Mouse (Mus musculus): ENCODE data around the gene Hist1h3d. TPM values are rescaled to one million over a fixed set of nuclear protein-coding genes. Genes with fewer than 3 reads are reported as not detected.

The Hist1h3d gene
- polyA plus RNA-seq, 1 experiment from 2014 or later: 2.6 TPM

- no peaks in the 10 kb centered on the region for H3K9me3 ChIP-seq (replicated peaks; ENCODE audit: low read length)
- ATAC-seq (replicated peaks; ENCODE audit: low FRiP score, low read depth): no peak
- DNase-seq (ENCODE audit: low spot score): no peak
- H3K4me3 ChIP-seq (replicated peaks; ENCODE audit: low read depth, low read length): peak overlapping the region; percentile 38; the same call in 1 of the 2 replicates
- H3K4me1 ChIP-seq (replicated peaks; ENCODE audit: insufficient read depth, low read length): no peaks in the 10 kb centered on the region
- no peak for TF ChIP-seq CTCF (IDR thresholded peaks at IDR 0.05; ENCODE audit: low read depth)
- 47% methylated on average over 8 of the region's 8 CpGs for WGBS
- H3K27me3 ChIP-seq (ENCODE audit: insufficient read depth, low read length): no peaks in the 10 kb centered on the region
- peak overlapping the region; percentile 90 for H3K27ac ChIP-seq
- no peaks in the 10 kb centered on the region for H3K36me3 ChIP-seq (ENCODE audit: insufficient read depth, low read length)
- peak overlapping the region; percentile 62 for H3K4me2 ChIP-seq (ENCODE audit: low read length)
- peak overlapping the region; percentile 58; the same call in 1 of the 2 replicates for H3K9ac ChIP-seq (ENCODE audit: low read depth, low read length)
Observed at GRCm38 (mm10) chr13:23551931-23552914, 23.3 kb upstream of the Hist1h3d start.

GRCm38 (mm10) chr13:23552962-23553361 is 22.6 kb upstream of the Hist1h3d start, which contains the start of gene Hist1h1d:
TSS of gene Hist1h1d (plus strand) at chr13:23553262.
- no peak for TF ChIP-seq CTCF (IDR thresholded peaks at IDR 0.05; ENCODE audit: low read depth)
- peak within 1 kb of the TSS; percentile 98 for H3K27ac ChIP-seq
- no peaks in the 10 kb centered on the region for H3K27me3 ChIP-seq (ENCODE audit: insufficient read depth, low read length)
- no peaks in the 10 kb centered on the region for H3K9me3 ChIP-seq (replicated peaks; ENCODE audit: low read length)
- no peaks in the 10 kb centered on the region for H3K36me3 ChIP-seq (ENCODE audit: insufficient read depth, low read length)
- H3K4me3 ChIP-seq (replicated peaks; ENCODE audit: low read depth, low read length): no peak within 1 kb of the TSS
- ATAC-seq (replicated peaks; ENCODE audit: low FRiP score, low read depth) (no peak), DNase-seq (ENCODE audit: low spot score) (no peak)
- no peaks in the 10 kb centered on the region for H3K4me1 ChIP-seq (replicated peaks; ENCODE audit: insufficient read depth, low read length)
- peak within 1 kb of the TSS; percentile 58; the same call in 1 of the 2 replicates for H3K9ac ChIP-seq (ENCODE audit: low read depth, low read length)
- peak within 1 kb of the TSS; percentile 62; the same call in 1 of the 2 replicates for H3K4me2 ChIP-seq (ENCODE audit: low read length)

GRCm38 (mm10) chr13:23554393-23554792 is 21.2 kb upstream of the Hist1h3d start:
- peak overlapping the region; percentile 98 for H3K27ac ChIP-seq
- no peaks in the 10 kb centered on the region for H3K4me1 ChIP-seq (replicated peaks; ENCODE audit: insufficient read depth, low read length)
- H3K27me3 ChIP-seq (ENCODE audit: insufficient read depth, low read length): no peaks in the 10 kb centered on the region
- DNase-seq (ENCODE audit: low spot score): no peak
- no peaks in the 10 kb centered on the region for H3K9me3 ChIP-seq (replicated peaks; ENCODE audit: low read length)
- no peak for TF ChIP-seq CTCF (IDR thresholded peaks at IDR 0.05; ENCODE audit: low read depth)
- WGBS: 19% methylated on average over 9 of the region's 9 CpGs
- peak overlapping the region; percentile 95 for H3K4me2 ChIP-seq (ENCODE audit: low read length)
- peak overlapping the region; percentile 88 for H3K9ac ChIP-seq (ENCODE audit: low read depth, low read length)
- H3K4me3 ChIP-seq (replicated peaks; ENCODE audit: low read depth, low read length): peak overlapping the region; percentile 44
- H3K36me3 ChIP-seq (ENCODE audit: insufficient read depth, low read length): no peaks in the 10 kb centered on the region
- no peak for ATAC-seq (replicated peaks; ENCODE audit: low FRiP score, low read depth)

GRCm38 (mm10) chr13:23554925-23555838 is 20.4 kb upstream of the Hist1h3d start:
- ATAC-seq (replicated peaks; ENCODE audit: low FRiP score, low read depth) (peak; percentile 86), DNase-seq (ENCODE audit: low spot score) (peak; percentile 94)
- peak overlapping the region; percentile 98 for H3K27ac ChIP-seq
- no peak for TF ChIP-seq CTCF (IDR thresholded peaks at IDR 0.05; ENCODE audit: low read depth)
- no peaks in the 10 kb centered on the region for H3K4me1 ChIP-seq (replicated peaks; ENCODE audit: insufficient read depth, low read length)
- no peaks in the 10 kb centered on the region for H3K36me3 ChIP-seq (ENCODE audit: insufficient read depth, low read length)
- H3K9me3 ChIP-seq (replicated peaks; ENCODE audit: low read length): no peaks in the 10 kb centered on the region
- H3K27me3 ChIP-seq (ENCODE audit: insufficient read depth, low read length): no peaks in the 10 kb centered on the region
- H3K4me3 ChIP-seq (replicated peaks; ENCODE audit: low read depth, low read length): peak overlapping the region; percentile 44
- WGBS: under 1% methylated on average over 54 of the region's 54 CpGs
- peak overlapping the region; percentile 95 for H3K4me2 ChIP-seq (ENCODE audit: low read length)
- H3K9ac ChIP-seq (ENCODE audit: low read depth, low read length): peak overlapping the region; percentile 88

- H3K27ac ChIP-seq: peak overlapping the region; percentile 98
- H3K27me3 ChIP-seq (ENCODE audit: insufficient read depth, low read length): no peaks in the 10 kb centered on the region
- H3K4me2 ChIP-seq (ENCODE audit: low read length): peak overlapping the region; percentile 95
- H3K4me1 ChIP-seq (replicated peaks; ENCODE audit: insufficient read depth, low read length): no peaks in the 10 kb centered on the region
- H3K9me3 ChIP-seq (replicated peaks; ENCODE audit: low read length): no peaks in the 10 kb centered on the region
- TF ChIP-seq CTCF (IDR thresholded peaks at IDR 0.05; ENCODE audit: low read depth): no peak
- H3K4me3 ChIP-seq (replicated peaks; ENCODE audit: low read depth, low read length): peak overlapping the region; percentile 44
- peak overlapping the region; percentile 88 for H3K9ac ChIP-seq (ENCODE audit: low read depth, low read length)
- DNase-seq (ENCODE audit: low spot score) (peak; percentile 99), ATAC-seq (replicated peaks; ENCODE audit: low FRiP score, low read depth) (peak; percentile 71)
- no peaks in the 10 kb centered on the region for H3K36me3 ChIP-seq (ENCODE audit: insufficient read depth, low read length)
- WGBS: under 1% methylated on average over 18 of the region's 18 CpGs
Observed at GRCm38 (mm10) chr13:23555839-23556416, 19.6 kb upstream of the Hist1h3d start.

All from kidney, postnatal 0 days (tissue).